Mouse (Mus musculus) kidney, postnatal 10 days (tissue): ENCODE results near the gene Nid1.
"Not testable (repeated sequence)": the region's sequence is repeated elsewhere in the genome, so short reads cannot be mapped to it uniquely, and the experiment has no call there.

Experiments used
- DNase-seq: peaks from one replicate; pipeline ENCODE4 v3.0.0; 2021; ENCODE audit warnings: mixed read lengths

Nid1 gene

GRCm38 (mm10) chr13:13454249-13454648, 16.9 kb downstream of the Nid1 start:
- not testable (repeated sequence) for DNase-seq

- DNase-seq = not testable (repeated sequence)
Observed at GRCm38 (mm10) chr13:13455632-13456492, 18.5 kb downstream of the Nid1 start.

- no peak for DNase-seq
Observed at GRCm38 (mm10) chr13:13458138-13458737, 20.9 kb downstream of the Nid1 start.

- DNase-seq = no peak
Observed at GRCm38 (mm10) chr13:13460521-13461138, 23.3 kb downstream of the Nid1 start.

- no peak for DNase-seq
Observed at GRCm38 (mm10) chr13:13461446-13462192, 24.3 kb downstream of the Nid1 start.

- DNase-seq = no peak
Observed at GRCm38 (mm10) chr13:13463949-13464348, 26.6 kb downstream of the Nid1 start.

- DNase-seq = not testable (repeated sequence)
Observed at GRCm38 (mm10) chr13:13467249-13467648, 29.9 kb downstream of the Nid1 start.

- no peak for DNase-seq
Observed at GRCm38 (mm10) chr13:13468513-13468912, 31.2 kb downstream of the Nid1 start.

GRCm38 (mm10) chr13:13471334-13471757, 34.0 kb downstream of the Nid1 start:
- no peak for DNase-seq

- not testable (repeated sequence) for DNase-seq
Observed at GRCm38 (mm10) chr13:13474464-13474863, 37.1 kb downstream of the Nid1 start.

GRCm38 (mm10) chr13:13474991-13475390, 37.6 kb downstream of the Nid1 start:
- no peak for DNase-seq

- DNase-seq = no peak
Observed at GRCm38 (mm10) chr13:13476568-13476967, 39.2 kb downstream of the Nid1 start.

- no peak for DNase-seq
Observed at GRCm38 (mm10) chr13:13477046-13477445, 39.7 kb downstream of the Nid1 start.

- no peak for DNase-seq
Observed at GRCm38 (mm10) chr13:13479986-13480385, 42.6 kb downstream of the Nid1 start.

GRCm38 (mm10) chr13:13481033-13481432, 43.7 kb downstream of the Nid1 start:
- DNase-seq = peak; percentile 77

GRCm38 (mm10) chr13:13481875-13482674, 44.7 kb downstream of the Nid1 start:
- no peak for DNase-seq

GRCm38 (mm10) chr13:13484351-13484751, 47.0 kb downstream of the Nid1 start:
- no peak for DNase-seq

GRCm38 (mm10) chr13:13484883-13485282, 47.5 kb downstream of the Nid1 start:
- DNase-seq = no peak

GRCm38 (mm10) chr13:13485682-13486081, 48.3 kb downstream of the Nid1 start:
- DNase-seq = no peak

GRCm38 (mm10) chr13:13487851-13488250, 50.5 kb downstream of the Nid1 start:
- DNase-seq = no peak

GRCm38 (mm10) chr13:13489861-13490260, 52.5 kb downstream of the Nid1 start:
- DNase-seq = no peak

GRCm38 (mm10) chr13:13492151-13492550, 54.8 kb downstream of the Nid1 start:
- peak; percentile 44 for DNase-seq
